Mouse (Mus musculus) midbrain, embryonic 13.5 days (tissue): Measurements from ENCODE around the gene Cfd. TPM values are rescaled to one million over a fixed set of nuclear protein-coding genes. Genes with fewer than 3 reads are reported as not detected.

Experiments used
- ATAC-seq: fragments of 200-750 bp; cut with Nextera tagmentation; 2 replicates; pipeline ENCODE4 v1.8.0; 2017; ENCODE audit warnings: mild to moderate bottlenecking, moderate TSS enrichment, moderate library complexity
- H3K27ac ChIP-seq: fragments of 300-500 bp; sonication (generic); 2 replicates; pipeline ENCODE4 v1.5.1; 2015; ENCODE audit warnings: inconsistent platforms, mild to moderate bottlenecking, moderate library complexity
- H3K27me3 ChIP-seq: fragments of 300-500 bp; sonication (generic); 2 replicates; pipeline ENCODE4 v1.6.1; 2015; ENCODE audit warnings: mild to moderate bottlenecking, inconsistent platforms
- H3K36me3 ChIP-seq: fragments of 300-500 bp; sonication (generic); 2 replicates; pipeline ENCODE4 v1.6.1; 2015; ENCODE audit warnings: mild to moderate bottlenecking, inconsistent platforms
- H3K4me1 ChIP-seq: fragments of 300-500 bp; sonication (generic); replicated peaks from 2 replicates; pipeline ENCODE4 v1.6.1; 2015; ENCODE audit warnings: inconsistent platforms
- H3K4me2 ChIP-seq: fragments of 300-500 bp; sonication (generic); replicated peaks from 2 replicates; pipeline ENCODE4 v1.6.1; 2015; ENCODE audit warnings: moderate library complexity, mild to moderate bottlenecking, inconsistent platforms
- H3K4me3 ChIP-seq: fragments of 300-500 bp; sonication (generic); replicated peaks from 2 replicates; pipeline ENCODE4 v1.5.1; 2015; ENCODE audit warnings: mild to moderate bottlenecking, inconsistent platforms
- H3K9ac ChIP-seq: fragments of 300-500 bp; sonication (generic); replicated peaks from 2 replicates; pipeline ENCODE4 v1.6.1; 2015; ENCODE audit warnings: mild to moderate bottlenecking, inconsistent platforms
- H3K9me3 ChIP-seq: fragments of 300-500 bp; sonication (generic); 2 replicates; pipeline ENCODE4 v1.6.1; 2016; ENCODE audit warnings: mild to moderate bottlenecking, inconsistent platforms
- WGBS: fragments of 180-500 bp; shearing (Covaris S2); methylation state at CpG from one replicate; pipeline ENCODE4 v1.1.7; 2015; 5-methylcytosine and 5-hydroxymethylcytosine counted together
- polyA plus RNA-seq: library from polyadenylated mRNA; unstranded; fragments of >200 nt; fragmentation: Nextera tagmentation; extraction: Ambion mirVana; gene quantifications from 2 replicates; pipeline ENCODE4 v1.2.1, GENCODE M21; 2015

Gene Cfd
- polyA plus RNA-seq, 1 experiment from 2014 or later: not detected

DNA sequence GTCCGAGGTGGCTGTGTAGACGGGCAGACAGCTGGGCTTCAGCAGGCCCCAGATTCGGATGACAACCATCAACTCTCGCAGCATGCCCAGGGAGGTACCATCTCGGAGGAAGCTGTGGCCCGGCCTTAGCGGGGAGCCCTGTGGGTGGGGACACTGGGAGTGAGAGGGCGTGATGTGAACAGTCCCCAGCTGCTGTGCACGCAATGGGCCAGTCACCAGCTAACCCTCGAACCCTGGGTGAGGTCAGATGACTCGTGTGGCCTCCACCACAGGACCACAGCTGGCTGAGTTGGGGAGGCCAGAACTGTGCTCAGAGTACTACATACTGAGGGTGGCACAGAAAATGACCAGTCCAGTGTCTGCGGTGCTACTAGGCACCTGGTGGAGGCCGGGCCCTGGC is 6.2 kb downstream of the Cfd start:
- Histone ChIP-seq H3K27me3 (peaks cover 7% of the 10 kb centered on the region; the same call in 1 of the 2 replicates), H3K4me1 (peaks cover 15% of the 10 kb centered on the region), H3K4me3 (no peak overlapping the region), H3K9ac (no peak overlapping the region), H3K36me3 (peaks cover 49% of the 10 kb centered on the region), H3K9me3 (no peaks in the 10 kb centered on the region), H3K4me2 (no peak overlapping the region), H3K27ac (no peak overlapping the region)
- 91% methylated on average over 13 of the region's 13 CpGs for WGBS
- ATAC-seq: no peak

DNA sequence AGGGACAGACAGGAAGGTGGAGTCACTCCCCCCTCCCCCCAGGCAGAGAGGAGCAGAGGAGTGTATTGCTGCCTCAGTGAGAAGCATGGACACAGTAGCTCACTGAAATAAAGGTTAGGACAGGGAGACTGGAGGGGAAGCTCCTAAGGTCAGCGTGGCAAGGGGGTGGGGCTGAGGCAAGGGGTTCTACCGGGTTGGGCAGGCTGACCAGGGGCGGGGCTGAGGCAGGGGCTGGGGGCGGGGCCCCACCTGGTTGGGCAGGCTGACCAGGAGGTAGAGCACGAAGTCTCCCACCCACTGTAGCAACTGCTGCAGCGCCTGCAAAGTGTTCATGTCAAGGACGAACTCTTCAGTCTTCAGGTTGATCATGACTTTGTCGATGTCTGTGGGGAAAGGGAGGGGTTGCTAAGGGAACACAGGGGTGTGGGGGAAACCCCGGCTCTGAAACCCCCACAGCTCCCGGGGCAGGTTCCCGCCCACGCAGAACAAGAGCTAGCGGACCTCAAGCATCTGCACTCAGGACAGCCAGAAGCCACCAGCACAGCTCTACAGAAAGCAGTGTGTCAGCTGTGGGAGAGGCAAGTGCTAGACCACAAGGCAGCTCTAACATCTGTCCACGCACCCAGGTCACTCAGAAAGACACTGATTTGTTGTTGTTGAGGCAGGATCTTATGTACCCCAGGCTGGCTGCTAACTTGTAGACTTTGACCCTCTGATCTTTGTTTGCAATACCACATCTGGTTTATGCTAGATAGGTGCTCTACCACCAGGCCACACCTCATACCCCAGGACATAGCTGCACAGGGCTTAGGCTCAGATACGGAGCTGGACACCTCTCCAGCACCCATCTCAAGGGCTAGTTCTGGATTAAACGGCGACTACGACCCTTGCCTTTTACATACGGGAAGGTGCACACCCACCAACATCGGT is 6.9 kb downstream of the Cfd start:
- H3K27me3 ChIP-seq: peaks cover 8% of the 10 kb centered on the region; the same call in 1 of the 2 replicates
- no peak overlapping the region for H3K4me2 ChIP-seq
- peaks cover 54% of the 10 kb centered on the region for H3K36me3 ChIP-seq
- no peak overlapping the region for H3K4me3 ChIP-seq
- H3K9me3 ChIP-seq: no peaks in the 10 kb centered on the region
- no peak overlapping the region for H3K27ac ChIP-seq
- no peak overlapping the region for H3K9ac ChIP-seq
- peaks cover 16% of the 10 kb centered on the region for H3K4me1 ChIP-seq
- 53% methylated on average over 20 of the region's 20 CpGs for WGBS
- ATAC-seq: no peak

DNA sequence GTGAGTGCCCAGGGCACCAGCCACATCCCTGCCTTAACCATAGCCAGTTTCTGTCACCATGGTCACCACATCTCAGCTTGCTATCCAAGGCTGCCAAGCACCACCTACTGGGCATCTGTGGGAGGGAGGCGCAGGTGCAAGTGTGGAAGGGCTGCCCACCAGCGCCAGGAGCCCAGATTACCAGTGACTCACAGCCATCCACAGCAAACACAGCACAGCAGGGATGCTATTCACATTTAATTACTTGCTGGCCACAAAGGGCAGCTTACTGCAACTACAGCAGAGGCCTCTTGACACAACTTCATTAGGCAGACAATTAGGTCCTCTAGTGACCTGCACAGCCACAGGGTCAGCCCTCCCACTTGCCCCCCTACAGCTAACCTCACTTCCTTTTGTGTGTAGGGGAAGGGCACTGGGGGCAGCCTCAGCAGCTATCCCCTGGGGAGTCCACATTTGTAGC is 10.3 kb downstream of the Cfd start:
- Histone ChIP-seq H3K4me2 (no peak overlapping the region), H3K4me3 (no peak overlapping the region), H3K27ac (peak overlapping the region; percentile 66), H3K36me3 (peaks cover 71% of the 10 kb centered on the region), H3K27me3 (peaks cover 15% of the 10 kb centered on the region), H3K9me3 (no peaks in the 10 kb centered on the region), H3K4me1 (peaks cover 16% of the 10 kb centered on the region), H3K9ac (no peak overlapping the region; the same call in 1 of the 2 replicates)
- 16% methylated on average over 2 of the region's 2 CpGs for WGBS
- peak; percentile 76 for ATAC-seq

DNA sequence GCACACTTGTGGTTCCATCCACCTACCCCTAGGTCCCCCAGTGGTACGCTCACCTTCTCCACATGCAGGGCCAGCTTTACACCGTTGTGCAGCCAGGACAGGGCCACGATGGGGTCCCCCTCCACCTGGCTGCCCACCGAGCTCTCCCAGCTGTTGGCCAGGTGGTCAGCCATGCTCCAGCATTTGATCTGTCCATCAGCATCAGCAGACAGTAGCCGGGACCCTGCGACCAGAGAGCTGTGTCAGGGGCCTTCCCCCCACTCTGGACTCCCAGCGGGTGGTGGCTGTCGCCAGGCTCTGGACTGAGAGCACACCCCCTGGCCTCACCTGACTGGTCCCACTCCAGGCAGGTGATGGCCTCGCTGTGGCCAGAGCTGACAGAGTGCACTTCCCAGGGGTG is 16.1 kb downstream of the Cfd start:
- peaks cover 20% of the 10 kb centered on the region for H3K4me1 ChIP-seq
- WGBS: 95% methylated on average over 9 of the region's 9 CpGs
- H3K36me3 ChIP-seq: peaks cover 63% of the 10 kb centered on the region
- no peaks in the 10 kb centered on the region for H3K9me3 ChIP-seq
- no peak overlapping the region for H3K9ac ChIP-seq
- ATAC-seq: no peak
- no peak overlapping the region for H3K4me3 ChIP-seq
- H3K27me3 ChIP-seq: peaks cover 8% of the 10 kb centered on the region; the same call in 1 of the 2 replicates
- no peak overlapping the region for H3K4me2 ChIP-seq
- no peak overlapping the region for H3K27ac ChIP-seq

DNA sequence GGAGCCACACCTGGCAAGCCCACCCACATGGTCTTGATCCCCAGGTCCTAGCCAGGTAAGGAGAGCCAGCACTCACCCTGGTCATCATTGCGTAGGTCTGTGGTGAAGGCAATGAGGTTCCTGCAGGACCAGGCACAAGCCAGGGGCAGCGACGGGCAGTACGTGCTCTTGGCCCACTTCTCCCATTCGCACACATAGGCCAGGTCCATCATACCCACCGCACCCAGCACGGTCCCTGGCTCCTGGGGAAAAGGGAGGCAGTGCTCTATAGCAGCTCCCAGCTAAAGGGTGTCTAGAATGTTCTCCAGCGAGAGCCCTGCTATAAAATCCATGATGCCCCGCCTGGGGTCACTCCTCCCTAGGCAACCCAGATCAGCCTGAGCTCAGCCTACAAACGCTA is 16.8 kb downstream of the Cfd start:
- no peak overlapping the region for H3K27ac ChIP-seq
- H3K4me3 ChIP-seq: peak overlapping the region; percentile 58; the same call in 1 of the 2 replicates
- 0 out of 2 replicates have a peak overlapping the region, but pooled peaks have one; percentile 45 for H3K4me2 ChIP-seq
- no peak for ATAC-seq
- peaks cover 18% of the 10 kb centered on the region for H3K4me1 ChIP-seq
- H3K27me3 ChIP-seq: peaks cover 8% of the 10 kb centered on the region; the same call in 1 of the 2 replicates
- 92% methylated on average over 10 of the region's 10 CpGs for WGBS
- H3K9me3 ChIP-seq: no peaks in the 10 kb centered on the region
- no peak overlapping the region for H3K9ac ChIP-seq
- H3K36me3 ChIP-seq: peaks cover 66% of the 10 kb centered on the region

DNA sequence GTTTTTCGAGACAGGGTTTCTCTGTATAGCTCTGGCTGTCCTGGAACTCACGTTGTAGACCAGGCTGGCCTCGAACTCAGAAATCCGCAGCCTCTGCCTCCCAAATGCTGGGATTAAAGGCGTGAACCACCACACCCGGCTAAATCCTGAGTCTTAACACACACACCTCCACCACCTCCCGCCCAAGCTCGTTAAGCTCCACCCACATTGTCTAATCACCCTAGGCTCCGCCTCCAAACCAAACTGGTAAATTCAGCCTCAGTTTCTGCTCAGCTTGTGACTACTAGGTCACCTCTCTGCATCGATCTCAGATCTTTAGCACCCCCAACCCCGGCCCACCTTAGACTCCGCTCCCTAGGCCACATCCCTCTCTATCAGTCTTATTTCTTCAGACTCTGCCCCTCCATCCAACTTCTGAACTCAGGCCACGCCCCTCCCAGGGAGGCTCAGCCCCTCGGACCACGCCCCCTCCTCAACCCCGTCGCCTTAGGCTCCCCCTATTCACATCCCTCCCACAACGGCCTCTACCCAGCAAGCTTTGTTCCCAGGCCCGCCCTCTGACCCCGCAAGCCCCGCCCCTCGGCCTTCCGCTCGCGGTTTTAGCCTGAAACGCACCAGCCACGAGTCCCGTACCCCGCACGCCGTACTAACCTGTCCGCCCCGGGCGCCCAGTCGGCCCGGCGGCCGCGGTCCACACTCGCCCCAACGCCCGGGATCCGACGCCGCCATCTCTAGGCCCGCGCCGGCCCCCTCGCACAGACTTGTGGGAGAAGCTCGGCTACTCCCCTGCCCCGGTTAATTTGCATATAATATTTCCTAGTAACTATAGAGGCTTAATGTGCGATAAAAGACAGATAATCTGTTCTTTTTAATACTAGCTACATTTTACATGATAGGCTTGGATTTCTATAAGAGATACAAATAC is 17.8 kb downstream of the Cfd start, which contains the start of gene Med16:
Med16 (minus strand) TSS at position 757 of the 925 bp plus-strand sequence.
- 1% methylated on average over 52 of the region's 52 CpGs for WGBS
- Histone ChIP-seq H3K4me3 (peak within 1 kb of the TSS; percentile 58), H3K27me3 (no peaks in the 10 kb centered on the region), H3K36me3 (peaks cover 56% of the 10 kb centered on the region), H3K4me2 (peak within 1 kb of the TSS; percentile 47), H3K27ac (peak within 1 kb of the TSS; percentile 97), H3K9ac (peak within 1 kb of the TSS; percentile 82), H3K9me3 (no peaks in the 10 kb centered on the region), H3K4me1 (peaks cover 18% of the 10 kb centered on the region)
- peak; percentile 90 for ATAC-seq

DNA sequence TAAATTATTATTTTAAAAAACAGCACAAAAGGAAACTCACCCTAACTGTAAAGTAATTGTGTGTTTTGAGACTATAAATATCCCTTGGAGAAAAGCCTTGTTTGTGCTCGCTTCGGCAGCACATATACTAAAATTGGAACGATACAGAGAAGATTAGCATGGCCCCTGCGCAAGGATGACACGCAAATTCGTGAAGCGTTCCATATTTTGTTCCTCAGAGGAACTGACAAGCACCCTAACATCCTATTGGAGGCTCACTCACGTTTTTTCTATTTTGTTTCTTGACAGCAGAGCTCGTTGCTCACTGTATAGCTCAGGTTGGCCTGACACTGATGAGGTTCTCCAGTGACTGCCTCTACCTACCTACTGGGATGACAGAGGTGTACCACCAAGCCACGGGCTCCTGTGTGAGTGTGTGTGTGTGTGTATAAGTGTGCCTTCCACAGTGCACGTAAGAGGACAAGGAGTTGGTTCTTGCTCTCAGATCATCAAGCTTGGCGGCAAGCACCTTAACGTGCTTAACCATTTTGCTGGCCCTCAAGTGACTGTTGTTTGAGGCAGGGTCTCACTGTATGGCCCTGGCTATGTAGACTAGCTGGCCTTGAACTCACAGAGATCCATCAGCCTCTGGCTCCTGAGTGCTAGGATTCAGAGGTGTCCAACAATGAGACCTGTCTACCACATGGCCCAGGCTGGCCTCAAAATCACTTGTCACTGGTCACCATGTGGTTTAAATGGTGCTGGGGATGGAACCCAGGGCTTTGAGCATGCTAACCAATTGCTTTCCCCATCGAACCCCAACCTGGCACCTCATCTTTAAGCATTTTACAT is 18.7 kb downstream of the Cfd start:
- peak overlapping the region; percentile 58 for H3K4me3 ChIP-seq
- H3K4me2 ChIP-seq: peak overlapping the region; percentile 47
- H3K27me3 ChIP-seq: no peaks in the 10 kb centered on the region
- peak overlapping the region; percentile 88 for H3K27ac ChIP-seq
- peak overlapping the region; percentile 59 for H3K9ac ChIP-seq
- H3K9me3 ChIP-seq: no peaks in the 10 kb centered on the region
- peaks cover 25% of the 10 kb centered on the region for H3K4me1 ChIP-seq
- H3K36me3 ChIP-seq: peaks cover 48% of the 10 kb centered on the region
- WGBS: 23% methylated on average over 14 of the region's 14 CpGs
- ATAC-seq: peak; percentile 48

DNA sequence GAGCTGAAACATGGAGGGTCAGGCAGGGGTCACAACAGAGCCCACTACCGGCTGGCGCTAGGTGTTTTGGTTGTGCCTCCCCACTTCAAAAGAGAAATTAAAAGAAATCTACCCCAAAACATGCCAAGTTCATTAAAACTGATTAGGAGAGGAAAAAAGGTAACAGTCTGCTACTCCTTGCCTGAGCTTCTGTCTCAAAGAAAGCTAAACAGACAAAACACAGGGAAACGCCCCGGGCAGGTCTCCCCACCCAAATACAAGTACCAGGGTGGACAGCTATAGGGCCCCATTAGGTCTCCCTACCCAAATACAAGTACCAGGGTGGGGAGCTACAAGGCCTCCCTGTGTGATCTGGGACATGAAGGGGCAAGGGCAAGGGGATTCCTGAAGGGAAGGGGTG is 19.9 kb downstream of the Cfd start, which contains the start of gene Gm26602:
Gm26602 (plus strand) TSS at position 301 of the 400 bp plus-strand sequence.
- peaks cover 37% of the 10 kb centered on the region for H3K4me1 ChIP-seq
- H3K9me3 ChIP-seq: no peaks in the 10 kb centered on the region
- 0 out of 2 replicates have a peak within 1 kb of the TSS, but pooled peaks have one; percentile 47 for H3K4me2 ChIP-seq
- no peak within 1 kb of the TSS; the same call in 1 of the 2 replicates for H3K4me3 ChIP-seq
- no peaks in the 10 kb centered on the region for H3K27me3 ChIP-seq
- WGBS: 98% methylated on average over 4 of the region's 4 CpGs
- H3K27ac ChIP-seq: peak within 1 kb of the TSS; percentile 88
- H3K36me3 ChIP-seq: peaks cover 36% of the 10 kb centered on the region
- H3K9ac ChIP-seq: peak within 1 kb of the TSS; percentile 59
- no peak for ATAC-seq

DNA sequence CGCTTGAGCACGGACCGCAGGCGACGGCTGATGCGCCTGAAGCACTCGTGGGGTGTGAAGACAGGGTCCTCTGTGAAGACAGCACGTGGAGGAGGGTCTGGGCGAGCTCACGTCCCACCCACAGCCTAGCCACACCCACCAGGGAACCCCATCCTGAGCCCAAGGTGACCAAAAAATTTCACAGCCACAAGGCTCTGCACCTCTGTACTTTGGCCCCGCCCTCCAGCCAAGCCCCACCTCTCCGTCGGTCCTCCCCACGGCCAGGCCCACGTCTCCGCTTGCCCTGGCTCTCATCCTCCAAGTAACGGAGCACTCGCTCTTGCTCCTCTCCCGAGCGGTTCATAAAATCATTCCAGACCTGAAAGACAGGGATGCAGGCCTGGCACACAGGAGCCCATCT is 21.8 kb downstream of the Cfd start:
- Histone ChIP-seq H3K4me3 (no peak overlapping the region), H3K27ac (no peak overlapping the region), H3K36me3 (peaks cover 21% of the 10 kb centered on the region), H3K4me2 (no peak overlapping the region), H3K4me1 (peaks cover 45% of the 10 kb centered on the region), H3K9ac (no peak overlapping the region), H3K9me3 (no peaks in the 10 kb centered on the region), H3K27me3 (peaks cover 2% of the 10 kb centered on the region)
- 69% methylated on average over 20 of the region's 20 CpGs for WGBS
- no peak for ATAC-seq

DNA sequence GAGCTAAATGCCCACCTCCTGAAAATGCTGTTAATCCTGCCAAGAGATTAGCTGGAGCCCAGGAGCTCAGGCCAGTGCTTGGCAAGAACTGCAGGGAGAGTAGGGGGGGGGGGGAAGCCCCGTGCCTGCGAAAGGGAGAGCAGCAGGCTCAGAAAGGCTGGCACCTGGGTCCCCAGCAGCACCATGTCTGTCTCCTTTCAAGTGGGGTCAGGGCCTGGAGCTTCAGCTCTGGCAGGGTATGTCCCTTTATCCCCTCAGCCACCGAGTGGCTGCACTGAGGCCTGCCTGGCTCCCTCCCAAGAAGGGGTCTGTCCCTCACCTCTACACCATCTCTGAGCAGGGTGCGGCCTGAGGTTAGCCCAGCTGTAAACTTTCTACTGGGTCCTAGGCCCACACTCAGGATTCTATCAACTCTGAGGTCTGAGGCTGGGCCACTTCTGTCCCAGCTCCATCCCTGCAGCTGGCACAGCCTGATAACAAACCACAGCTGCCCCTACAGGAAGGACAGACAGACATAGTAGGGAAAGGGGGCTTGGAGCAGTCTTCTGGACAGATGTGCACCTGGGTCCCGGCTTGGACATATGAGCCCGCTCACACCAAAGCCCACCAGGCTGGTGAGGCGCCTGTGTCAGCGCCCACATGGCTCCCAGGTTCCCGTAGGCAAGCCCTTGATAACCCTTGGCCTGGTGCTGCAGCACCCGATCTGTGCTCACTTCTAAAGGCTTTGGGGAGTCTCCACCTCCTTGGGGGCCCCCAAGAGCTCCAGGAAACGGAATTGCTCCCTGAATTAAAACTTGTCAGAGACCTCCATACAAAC is 23.7 kb downstream of the Cfd start:
- Histone ChIP-seq H3K27me3 (peaks cover 21% of the 10 kb centered on the region), H3K27ac (no peak overlapping the region), H3K4me1 (peaks cover 50% of the 10 kb centered on the region), H3K4me3 (no peak overlapping the region), H3K9me3 (no peaks in the 10 kb centered on the region), H3K36me3 (peaks cover 21% of the 10 kb centered on the region), H3K4me2 (0 out of 2 replicates have a peak overlapping the region, but pooled peaks have one; percentile 1), H3K9ac (0 out of 2 replicates have a peak overlapping the region, but pooled peaks have one; percentile 40)
- WGBS: 68% methylated on average over 10 of the region's 11 CpGs
- no peak for ATAC-seq
